Mouse (Mus musculus): ENCODE measurements at regions not wholly inside any gene's neighbourhood (a gene's known extent, or its start where the extent isn't known, plus 50 kb on each side); places are given as distances from the start of the nearest gene placed in this dataset.

DNA sequence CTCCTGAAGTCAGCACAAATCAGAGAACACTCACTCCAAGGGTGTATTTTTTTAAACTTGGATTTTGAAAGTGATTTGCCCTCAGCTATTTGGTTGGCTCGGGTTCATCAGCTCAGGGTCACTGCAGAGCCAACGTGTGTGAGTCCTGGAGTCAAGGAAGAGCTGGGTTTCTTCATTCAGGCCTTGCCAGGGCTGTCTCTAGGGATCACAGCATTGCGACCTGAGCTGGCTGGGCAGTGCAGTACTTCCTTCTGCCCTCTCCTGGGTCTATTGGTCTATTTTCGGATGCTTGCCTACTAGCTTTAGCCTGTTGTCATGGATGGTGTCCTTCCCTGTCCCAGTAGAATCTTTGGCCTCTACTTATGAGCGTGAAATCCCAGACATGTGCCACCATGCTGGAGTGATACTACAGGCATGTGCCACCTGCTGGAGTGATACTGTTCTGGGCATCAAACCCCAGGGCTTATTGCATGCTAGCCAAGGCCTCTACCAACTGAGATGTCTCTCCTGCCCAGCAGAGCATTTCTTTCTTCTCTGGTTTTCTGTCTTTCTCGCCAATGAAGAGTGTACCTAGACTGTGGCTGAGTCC is 211.7 kb upstream of the Rbfox1 start:
- H3K27ac ChIP-seq (ENCODE audit: insufficient read depth, low read depth, low read length, poor library complexity, severe bottlenecking): no peak overlapping the region
- no peaks in the 10 kb centered on the region for H3K9me3 ChIP-seq (ENCODE audit: control insufficient read depth, insufficient read depth, low read depth, low read length)
- no peaks in the 10 kb centered on the region for H3K4me1 ChIP-seq (ENCODE audit: control insufficient read depth in 2 of 2, insufficient read depth in 2 of 2, low read length in 2 of 2, poor library complexity in 1 of 2)
- no peak overlapping the region for H3K4me3 ChIP-seq (ENCODE audit: insufficient read depth in 1 of 2, low read depth in 1 of 2, low read length in 2 of 2, poor library complexity in 1 of 2, severe bottlenecking in 1 of 2)
- DNase-seq (ENCODE audit: low read depth, low spot score): no peak
- H3K36me3 ChIP-seq (ENCODE audit: control insufficient read depth, insufficient read depth, low read length, poor library complexity, severe bottlenecking): no peaks in the 10 kb centered on the region
- no peak overlapping the region for H3K9ac ChIP-seq (ENCODE audit: insufficient read depth, low read depth, low read length, poor library complexity, severe bottlenecking)
- in situ Hi-C loops (cut with MboI; ENCODE audit: low sequenced_read_pairs in 2 of 2, unreplicated experiment in 2 of 2): no loop called here
- TF ChIP-seq MAFK (IDR thresholded peaks at IDR 0.05; ENCODE audit: insufficient read depth, low read depth, low read length) (no peak), ZNF384 (IDR thresholded peaks at IDR 0.05; ENCODE audit: low read depth, low read length) (no peak), ZC3H11A (IDR thresholded peaks at IDR 0.05; ENCODE audit: borderline replicate concordance, low read depth, low read length) (no peak), HCFC1 (IDR thresholded peaks at IDR 0.05; ENCODE audit: borderline replicate concordance, insufficient read depth, low read length) (no peak), CHD2 (IDR thresholded peaks at IDR 0.05; ENCODE audit: low read depth, low read length) (no peak)

DNA sequence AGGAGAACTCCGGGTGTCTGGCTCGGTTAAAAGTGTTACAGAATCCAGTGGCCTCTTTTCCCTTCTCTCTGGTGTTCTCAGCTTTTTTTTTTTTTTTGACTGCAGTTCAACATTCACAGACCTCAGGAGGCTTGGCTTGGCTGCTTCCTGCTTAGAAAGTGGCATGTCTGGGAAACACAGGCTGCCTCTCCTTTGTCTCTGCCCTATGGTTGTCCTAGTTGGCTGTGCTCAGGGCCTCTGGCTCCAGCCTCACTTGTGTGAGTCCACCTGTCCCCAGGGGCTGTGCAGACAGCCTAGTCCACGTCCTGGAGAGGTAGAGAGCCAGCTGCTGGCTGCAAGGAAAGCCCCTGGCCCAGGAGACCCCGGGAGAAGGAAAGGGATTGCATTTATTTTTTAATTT is 212.3 kb upstream of the Rbfox1 start:
- H3K4me3 ChIP-seq (ENCODE audit: insufficient read depth in 1 of 2, low read depth in 1 of 2, low read length in 2 of 2, poor library complexity in 1 of 2, severe bottlenecking in 1 of 2): no peak overlapping the region
- H3K4me1 ChIP-seq (ENCODE audit: control insufficient read depth in 2 of 2, insufficient read depth in 2 of 2, low read length in 2 of 2, poor library complexity in 1 of 2): no peaks in the 10 kb centered on the region
- no peaks in the 10 kb centered on the region for H3K36me3 ChIP-seq (ENCODE audit: control insufficient read depth, insufficient read depth, low read length, poor library complexity, severe bottlenecking)
- H3K9me3 ChIP-seq (ENCODE audit: control insufficient read depth, insufficient read depth, low read depth, low read length): no peaks in the 10 kb centered on the region
- no peak overlapping the region for H3K27ac ChIP-seq (ENCODE audit: insufficient read depth, low read depth, low read length, poor library complexity, severe bottlenecking)
- in situ Hi-C loops (cut with MboI; ENCODE audit: low sequenced_read_pairs in 2 of 2, unreplicated experiment in 2 of 2): no loop called here
- no peak for TF ChIP-seq CHD2 (IDR thresholded peaks at IDR 0.05; ENCODE audit: low read depth, low read length)
- no peak for TF ChIP-seq HCFC1 (IDR thresholded peaks at IDR 0.05; ENCODE audit: borderline replicate concordance, insufficient read depth, low read length)
- no peak for TF ChIP-seq ZNF384 (IDR thresholded peaks at IDR 0.05; ENCODE audit: low read depth, low read length)
- no peak for TF ChIP-seq ZC3H11A (IDR thresholded peaks at IDR 0.05; ENCODE audit: borderline replicate concordance, low read depth, low read length)
- TF ChIP-seq MAFK (IDR thresholded peaks at IDR 0.05; ENCODE audit: insufficient read depth, low read depth, low read length): no peak
- DNase-seq (ENCODE audit: low read depth, low spot score): no peak
- no peak overlapping the region for H3K9ac ChIP-seq (ENCODE audit: insufficient read depth, low read depth, low read length, poor library complexity, severe bottlenecking)

DNA sequence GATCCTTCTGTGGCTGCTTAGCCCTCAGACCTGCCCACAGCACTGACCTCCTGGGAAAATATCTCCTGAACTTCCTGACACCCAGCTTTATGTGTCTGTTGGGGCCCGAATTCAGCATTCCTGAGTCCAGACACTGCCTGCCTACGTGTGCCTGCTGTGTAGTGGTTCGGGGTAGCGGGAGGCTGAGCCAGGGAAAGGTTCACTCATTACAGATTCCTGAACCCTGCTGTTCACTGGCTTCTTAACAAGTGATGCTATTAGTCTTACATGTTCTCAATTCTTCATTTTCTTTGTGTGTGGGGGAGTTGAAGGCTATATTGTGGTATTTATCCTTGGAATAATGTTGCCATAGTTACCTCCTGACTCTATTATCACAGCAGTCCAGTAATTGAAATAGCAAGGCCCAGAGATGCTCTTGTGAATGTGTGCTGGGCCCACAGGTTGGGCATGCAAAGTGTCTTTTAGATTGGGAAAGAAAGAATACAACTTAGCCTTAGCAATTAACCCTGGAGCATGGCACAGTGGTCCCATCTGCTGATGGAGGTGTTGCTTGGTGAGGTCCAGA is 216.7 kb upstream of the Rbfox1 start:
- Histone ChIP-seq H3K9me3 (ENCODE audit: control insufficient read depth, insufficient read depth, low read depth, low read length) (no peaks in the 10 kb centered on the region), H3K27ac (ENCODE audit: insufficient read depth, low read depth, low read length, poor library complexity, severe bottlenecking) (no peak overlapping the region), H3K9ac (ENCODE audit: insufficient read depth, low read depth, low read length, poor library complexity, severe bottlenecking) (no peak overlapping the region), H3K4me3 (ENCODE audit: insufficient read depth in 1 of 2, low read depth in 1 of 2, low read length in 2 of 2, poor library complexity in 1 of 2, severe bottlenecking in 1 of 2) (no peak overlapping the region), H3K4me1 (ENCODE audit: control insufficient read depth in 2 of 2, insufficient read depth in 2 of 2, low read length in 2 of 2, poor library complexity in 1 of 2) (no peaks in the 10 kb centered on the region), H3K36me3 (ENCODE audit: control insufficient read depth, insufficient read depth, low read length, poor library complexity, severe bottlenecking) (no peaks in the 10 kb centered on the region)
- in situ Hi-C loops (cut with MboI; ENCODE audit: low sequenced_read_pairs in 2 of 2, unreplicated experiment in 2 of 2): no loop called here
- no peak for TF ChIP-seq CHD2 (IDR thresholded peaks at IDR 0.05; ENCODE audit: low read depth, low read length)
- no peak for TF ChIP-seq ZC3H11A (IDR thresholded peaks at IDR 0.05; ENCODE audit: borderline replicate concordance, low read depth, low read length)
- TF ChIP-seq MAFK (IDR thresholded peaks at IDR 0.05; ENCODE audit: insufficient read depth, low read depth, low read length): no peak
- no peak for TF ChIP-seq HCFC1 (IDR thresholded peaks at IDR 0.05; ENCODE audit: borderline replicate concordance, insufficient read depth, low read length)
- TF ChIP-seq ZNF384 (IDR thresholded peaks at IDR 0.05; ENCODE audit: low read depth, low read length): no peak
- DNase-seq (ENCODE audit: low read depth, low spot score): no peak

DNA sequence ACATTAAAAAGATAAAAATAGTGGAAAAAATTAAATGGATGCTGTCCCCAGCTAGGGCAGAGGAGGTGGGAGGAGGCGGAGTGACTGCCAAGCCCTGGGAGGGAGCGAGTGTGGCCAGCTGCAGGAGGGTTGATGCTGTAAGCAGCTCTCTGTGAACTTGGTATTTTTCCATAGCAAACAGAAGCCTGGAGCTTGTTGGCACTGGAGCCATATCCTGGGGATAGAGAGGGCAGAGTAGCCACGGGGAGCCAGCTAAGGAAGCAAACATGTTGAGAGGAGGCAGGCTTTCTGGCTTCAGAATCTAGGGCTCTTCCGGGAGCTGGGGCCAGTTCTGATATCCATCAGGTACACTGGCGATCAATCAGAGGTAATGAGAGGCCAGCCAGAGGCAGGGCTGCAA is 223.2 kb upstream of the Rbfox1 start:
- H3K36me3 ChIP-seq (ENCODE audit: control insufficient read depth, insufficient read depth, low read length, poor library complexity, severe bottlenecking): no peaks in the 10 kb centered on the region
- no peaks in the 10 kb centered on the region for H3K9me3 ChIP-seq (ENCODE audit: control insufficient read depth, insufficient read depth, low read depth, low read length)

More for the DNA sequence above, 223.2 kb upstream of the Rbfox1 start:
- in situ Hi-C loops (cut with MboI; ENCODE audit: low sequenced_read_pairs in 2 of 2, unreplicated experiment in 2 of 2): no loop called here
- H3K9ac ChIP-seq (ENCODE audit: insufficient read depth, low read depth, low read length, poor library complexity, severe bottlenecking): no peak overlapping the region
- DNase-seq (ENCODE audit: low read depth, low spot score): no peak
- H3K4me1 ChIP-seq (ENCODE audit: control insufficient read depth in 2 of 2, insufficient read depth in 2 of 2, low read length in 2 of 2, poor library complexity in 1 of 2): no peaks in the 10 kb centered on the region
- no peak for TF ChIP-seq ZC3H11A (IDR thresholded peaks at IDR 0.05; ENCODE audit: borderline replicate concordance, low read depth, low read length)
- no peak for TF ChIP-seq MAFK (IDR thresholded peaks at IDR 0.05; ENCODE audit: insufficient read depth, low read depth, low read length)
- TF ChIP-seq HCFC1 (IDR thresholded peaks at IDR 0.05; ENCODE audit: borderline replicate concordance, insufficient read depth, low read length): no peak
- TF ChIP-seq ZNF384 (IDR thresholded peaks at IDR 0.05; ENCODE audit: low read depth, low read length): no peak
- TF ChIP-seq CHD2 (IDR thresholded peaks at IDR 0.05; ENCODE audit: low read depth, low read length): no peak
- H3K4me3 ChIP-seq (ENCODE audit: insufficient read depth in 1 of 2, low read depth in 1 of 2, low read length in 2 of 2, poor library complexity in 1 of 2, severe bottlenecking in 1 of 2): no peak overlapping the region
- H3K27ac ChIP-seq (ENCODE audit: insufficient read depth, low read depth, low read length, poor library complexity, severe bottlenecking): no peak overlapping the region

All from ES-E14 (cell line).